Mouse (Mus musculus): ENCODE results near the gene Rapgef2.
A peak's percentile ranks its signal among the peaks of the same experiment; 100 is the strongest.

Rapgef2 gene

DNA sequence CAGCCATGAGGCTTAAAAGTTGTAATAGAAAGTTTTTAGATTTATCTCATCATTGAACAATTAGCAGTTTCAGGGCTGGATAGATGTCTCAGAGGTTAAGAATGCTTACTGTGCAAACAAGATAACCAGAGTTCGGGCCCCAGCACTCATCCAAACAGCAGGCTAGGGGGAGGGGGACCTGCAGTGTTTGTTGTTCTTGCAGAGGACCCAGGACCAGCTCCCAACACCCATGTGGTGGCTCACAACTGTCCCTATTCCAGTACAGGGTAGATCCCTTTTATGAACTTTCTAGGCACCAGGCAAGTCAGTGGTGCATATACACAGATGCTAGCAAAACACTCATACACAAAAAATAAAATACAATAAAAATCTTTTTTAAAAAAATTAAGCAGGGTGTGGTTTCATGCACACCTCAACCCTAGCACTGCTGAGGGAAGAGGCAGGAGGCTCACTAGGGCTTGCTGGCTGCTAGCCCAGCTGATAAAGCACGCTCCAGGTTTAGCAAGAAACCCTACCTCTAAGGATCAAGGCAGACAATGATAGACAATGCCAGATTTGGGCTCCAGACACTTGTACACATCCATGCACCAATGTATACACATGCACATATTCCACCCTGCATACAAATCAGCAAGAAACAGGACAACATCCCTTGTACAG is 118.0 kb downstream of the Rapgef2 start:
- no peak for DNase-seq (ENCODE audit: low spot score in 2 of 2)

GRCm38 (mm10) chr3:79167586-79167985 is 118.7 kb downstream of the Rapgef2 start:
- DNase-seq (ENCODE audit: low spot score in 2 of 2): no peak

DNA sequence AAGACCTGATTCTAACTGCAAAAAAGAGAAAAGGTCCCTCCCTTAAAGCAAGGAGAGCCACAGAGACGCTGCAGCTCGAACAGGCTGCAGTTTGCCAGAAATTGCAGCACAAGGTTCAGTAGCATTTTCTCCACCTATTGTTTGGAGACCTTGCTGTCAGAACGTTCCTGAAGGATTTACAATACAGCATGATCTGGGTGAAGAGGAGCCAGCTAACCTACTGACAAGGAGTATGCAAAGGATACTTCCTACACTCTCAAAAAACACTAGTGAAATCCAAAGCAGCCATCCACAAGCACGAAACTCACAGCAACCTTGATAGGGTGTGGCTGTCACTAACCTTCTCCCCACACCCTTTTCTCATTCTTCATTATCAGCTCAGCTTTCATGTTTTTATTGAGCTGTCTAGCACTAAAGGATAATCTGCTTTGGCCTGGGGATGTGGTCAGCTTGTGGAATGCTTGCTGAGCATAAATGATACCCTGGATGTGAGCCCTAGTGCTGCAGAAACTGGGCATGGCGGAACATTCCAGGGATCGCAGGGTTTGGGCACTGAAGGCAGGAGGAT is 124.4 kb downstream of the Rapgef2 start:
- no peak for DNase-seq (ENCODE audit: low spot score in 2 of 2)

GRCm38 (mm10) chr3:79161093-79161723 is 125.1 kb downstream of the Rapgef2 start:
- no peak for DNase-seq (ENCODE audit: low spot score in 2 of 2)

DNA sequence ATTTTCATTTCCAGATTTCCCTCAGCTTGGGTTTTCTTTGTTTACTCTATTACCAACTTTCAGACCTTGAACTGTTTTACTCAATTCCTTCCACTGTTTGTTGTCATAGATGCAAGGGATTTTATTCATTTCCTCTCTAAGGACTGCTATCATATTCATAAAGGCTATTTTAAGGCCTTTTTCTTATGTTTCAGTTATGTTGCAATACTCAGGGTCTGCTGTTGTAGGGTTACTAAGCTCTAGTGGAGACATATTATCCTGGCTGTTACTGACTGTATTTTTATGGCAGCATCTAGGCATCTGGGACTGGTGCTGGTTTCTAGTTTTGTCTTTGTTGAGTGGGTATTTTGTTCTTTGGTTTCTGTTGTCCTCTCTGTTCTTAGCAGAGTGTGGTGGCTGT is 128.1 kb downstream of the Rapgef2 start:
- DNase-seq (ENCODE audit: low spot score in 2 of 2): no peak

DNA sequence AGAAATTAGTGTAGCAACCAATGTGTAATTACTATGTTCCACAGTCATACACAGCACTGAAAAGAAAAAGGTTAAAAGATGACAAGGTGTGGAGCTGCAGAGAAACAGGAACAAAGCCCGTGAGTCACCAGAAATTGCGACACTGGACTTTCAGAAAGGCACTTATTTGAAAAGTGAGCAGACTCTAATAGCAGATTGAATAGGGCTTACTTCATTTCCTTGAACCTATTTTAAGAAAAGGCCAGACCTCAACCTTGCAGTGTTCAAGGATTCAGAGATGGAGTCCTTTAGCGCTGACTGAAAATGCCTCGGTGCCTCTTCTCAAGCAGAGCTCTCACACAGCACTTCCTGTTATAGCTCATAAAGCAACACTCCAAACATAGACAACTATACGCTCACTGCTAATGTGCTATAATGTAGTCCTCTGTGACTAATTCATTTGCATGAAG is 133.3 kb downstream of the Rapgef2 start:
- peak in 1 of 2 experiments; percentile 64 for DNase-seq (ENCODE audit: low spot score in 2 of 2)

DNA sequence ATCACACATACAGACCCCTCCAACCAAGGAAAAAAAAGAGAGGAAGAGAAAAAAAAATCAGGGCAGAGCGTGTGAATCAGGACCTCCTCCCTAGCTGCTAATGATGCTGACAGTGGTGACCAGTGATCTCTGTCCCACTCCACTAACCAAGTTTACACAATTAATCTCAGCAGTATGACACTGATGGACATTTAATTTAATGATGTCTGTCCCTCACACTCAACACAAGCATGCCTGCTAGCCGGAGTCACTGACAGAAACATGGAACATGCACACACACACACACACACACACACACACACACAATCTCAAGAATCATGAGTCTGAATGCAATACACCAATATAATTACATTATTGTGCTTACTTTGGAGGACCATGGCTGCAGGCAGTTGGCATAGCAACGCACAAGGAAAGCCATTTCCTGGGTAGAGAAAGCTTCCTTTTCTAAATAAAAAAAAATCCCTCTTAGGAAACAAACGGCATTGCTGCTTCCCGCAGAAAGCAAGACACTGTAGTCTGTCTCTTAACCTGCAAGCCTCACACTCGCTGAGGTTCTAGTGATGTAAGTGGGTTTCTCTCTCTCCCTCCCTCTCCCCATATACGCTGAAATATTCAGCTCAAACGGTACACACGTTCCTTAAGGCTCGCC is 140.8 kb downstream of the Rapgef2 start:
- no peak for DNase-seq (ENCODE audit: low spot score in 2 of 2)

- DNase-seq (ENCODE audit: low spot score in 2 of 2): no peak
These were observed 141.5 kb downstream of the Rapgef2 start for GRCm38 (mm10) chr3:79144672-79145406.

DNA sequence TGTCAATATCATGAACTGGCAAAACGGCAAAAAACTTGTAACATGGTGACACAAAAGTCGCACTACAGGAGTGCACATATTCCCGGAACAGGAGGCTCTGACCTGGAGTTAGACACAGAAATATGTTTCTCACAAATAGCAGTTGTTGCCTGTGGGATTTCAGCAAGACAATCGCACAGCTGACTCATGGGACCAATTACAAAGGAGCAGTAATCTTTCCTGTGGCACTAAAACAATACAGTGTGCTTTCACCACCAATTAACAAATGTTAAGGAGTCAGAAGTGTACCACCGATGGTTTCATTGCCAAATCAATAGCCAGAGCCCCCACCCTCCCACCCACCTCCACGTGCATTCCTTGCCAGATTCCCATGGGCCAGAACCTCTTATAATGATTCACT is 142.2 kb downstream of the Rapgef2 start:
- DNase-seq (ENCODE audit: low spot score in 2 of 2): no peak

- no peak for DNase-seq (ENCODE audit: low spot score in 2 of 2)
These were observed 147.1 kb downstream of the Rapgef2 start for GRCm38 (mm10) chr3:79139245-79139644.

DNA sequence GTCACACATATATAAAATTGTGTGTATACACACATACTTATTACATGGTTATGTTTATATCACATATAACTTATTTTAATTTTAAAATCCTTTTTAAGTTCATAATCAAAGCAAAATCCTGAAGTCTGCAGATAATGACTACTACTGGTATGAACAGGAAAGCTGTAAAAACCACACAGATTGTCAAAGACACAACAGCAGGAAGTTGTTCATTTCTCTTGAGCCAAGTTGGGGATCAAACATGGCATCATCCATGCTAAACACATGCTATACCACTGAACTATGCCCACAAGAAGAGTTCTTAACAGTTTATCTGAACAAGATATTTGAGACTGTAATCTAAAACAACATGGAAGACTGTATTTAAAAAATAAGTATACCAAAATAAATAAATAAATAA is 147.7 kb downstream of the Rapgef2 start:
- no peak for DNase-seq (ENCODE audit: low spot score in 2 of 2)

DNA sequence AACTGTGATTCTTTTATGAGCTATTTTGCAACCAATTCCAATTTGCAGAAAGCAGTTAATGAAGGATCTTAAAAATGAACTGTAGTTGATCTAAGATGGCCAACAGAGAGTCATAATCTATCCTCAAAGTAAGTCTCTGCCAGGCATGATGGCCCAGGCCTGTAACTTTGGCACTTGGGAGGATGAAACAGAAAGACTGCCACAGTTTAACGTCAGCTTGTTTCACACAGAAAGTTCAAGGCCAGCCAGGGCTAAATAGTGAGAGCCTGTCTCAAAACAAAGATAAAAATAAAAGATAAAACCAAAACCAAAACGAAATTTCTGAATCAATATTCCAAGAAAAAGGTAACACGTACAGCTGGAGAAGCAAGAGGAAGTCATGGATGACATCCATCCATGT is 155.3 kb downstream of the Rapgef2 start:
- no peak for DNase-seq (ENCODE audit: low spot score in 2 of 2)

- no peak for DNase-seq (ENCODE audit: low spot score in 2 of 2)
These were observed 157.2 kb downstream of the Rapgef2 start for GRCm38 (mm10) chr3:79129044-79129600.

DNA sequence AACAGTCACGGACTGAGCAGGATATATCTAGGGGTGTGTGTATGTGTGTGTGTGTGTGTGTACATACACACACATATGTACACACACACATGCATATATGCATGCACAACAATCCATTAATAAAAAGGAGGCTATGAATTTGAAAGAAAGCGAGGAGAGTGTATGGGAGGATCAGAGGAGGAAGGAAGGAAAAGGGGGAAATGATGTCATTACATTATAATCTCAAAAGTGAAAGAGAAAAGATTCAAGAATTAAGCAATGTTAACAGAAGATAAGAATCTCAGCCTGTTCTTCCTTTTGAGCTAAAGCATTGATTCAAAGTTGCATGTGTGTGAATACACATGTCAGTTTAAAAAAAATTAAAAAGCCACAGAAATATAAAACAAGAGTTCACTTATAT is 158.5 kb downstream of the Rapgef2 start:
- DNase-seq (ENCODE audit: low spot score in 2 of 2): no peak

GRCm38 (mm10) chr3:79126857-79127256 is 159.5 kb downstream of the Rapgef2 start:
- DNase-seq (ENCODE audit: low spot score in 2 of 2): no peak

DNA sequence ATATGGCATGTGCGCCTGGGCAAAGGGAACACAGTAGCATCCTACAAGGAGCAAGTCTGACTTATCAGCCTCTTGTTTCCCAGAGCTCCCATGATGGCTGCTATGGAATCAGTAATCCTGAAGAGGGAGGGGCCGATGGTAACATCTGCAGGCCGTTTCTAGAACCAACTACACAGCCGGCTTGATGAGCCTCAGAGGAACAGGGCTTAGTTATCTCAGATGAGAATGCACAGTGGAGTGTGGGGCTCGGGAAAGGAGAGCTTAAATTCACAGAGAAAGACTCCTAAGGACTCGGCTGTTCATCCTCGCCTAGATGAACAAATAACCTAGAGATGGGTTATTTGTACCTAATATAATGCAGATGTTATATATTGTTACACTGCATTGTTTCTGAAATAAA is 164.9 kb downstream of the Rapgef2 start:
- DNase-seq (ENCODE audit: low spot score in 2 of 2): no peak

DNA sequence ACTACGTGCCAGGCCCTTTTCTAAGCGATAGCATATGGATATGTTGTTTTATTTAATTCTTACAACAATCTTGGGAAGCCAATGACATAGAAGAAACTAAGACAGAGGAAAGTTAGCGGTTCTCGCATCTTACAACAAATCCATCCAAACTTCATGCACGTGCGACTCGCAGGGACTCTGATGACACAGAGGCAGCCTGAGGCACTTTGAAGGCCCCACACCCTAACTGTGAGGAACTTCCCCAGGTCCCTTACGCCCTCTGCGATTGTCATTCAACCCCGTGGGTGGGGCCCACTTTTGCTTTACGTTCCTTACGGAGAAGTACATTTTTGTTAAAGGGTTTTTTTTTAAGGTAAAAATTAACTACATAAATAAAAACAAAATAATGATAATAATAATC is 166.3 kb downstream of the Rapgef2 start:
- DNase-seq (ENCODE audit: low spot score in 2 of 2): no peak

DNA sequence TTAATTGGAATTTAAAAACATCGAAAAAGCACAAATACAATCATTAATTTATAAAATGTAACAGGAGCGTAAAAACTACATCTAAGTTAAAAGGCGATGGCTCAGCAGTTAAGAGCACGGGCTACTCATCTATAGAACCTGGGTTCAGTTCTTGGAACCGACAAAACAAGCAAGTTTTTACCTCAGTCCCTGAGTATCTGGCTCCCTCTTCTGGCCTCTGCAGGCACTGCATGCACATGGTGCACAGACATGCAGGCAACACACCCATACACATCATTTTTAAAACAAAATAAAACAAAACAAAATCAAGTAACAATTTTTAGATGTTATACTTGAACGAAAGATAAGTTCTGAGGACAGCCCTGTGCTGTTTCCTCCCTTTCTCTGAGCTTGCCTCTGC is 176.2 kb downstream of the Rapgef2 start:
- no peak for DNase-seq (ENCODE audit: low spot score in 2 of 2)

GRCm38 (mm10) chr3:79108246-79108645 is 178.1 kb downstream of the Rapgef2 start:
- DNase-seq (ENCODE audit: low spot score in 2 of 2): no peak

DNA sequence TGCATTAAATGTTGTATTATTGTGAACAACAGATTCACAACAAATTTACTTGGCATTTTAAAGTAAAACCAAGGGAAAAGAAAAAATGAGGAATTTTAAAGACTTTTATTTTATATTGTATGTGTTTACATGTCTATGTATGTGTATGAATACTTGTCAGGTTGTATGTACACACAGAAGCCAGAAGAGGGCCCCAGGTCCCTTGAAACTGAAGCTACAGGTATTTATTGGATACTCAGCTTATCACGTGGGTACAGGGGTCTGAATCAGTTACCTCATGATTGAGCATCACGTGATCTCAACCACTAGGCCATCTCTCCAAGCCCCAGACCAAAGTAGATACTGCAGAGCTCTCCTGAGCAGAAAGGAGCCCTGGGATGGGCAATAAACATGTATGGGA is 180.0 kb downstream of the Rapgef2 start:
- DNase-seq (ENCODE audit: low spot score in 2 of 2): no peak

- no peak for DNase-seq (ENCODE audit: low spot score in 2 of 2)
These were observed 182.7 kb downstream of the Rapgef2 start for GRCm38 (mm10) chr3:79103604-79104003.

DNA sequence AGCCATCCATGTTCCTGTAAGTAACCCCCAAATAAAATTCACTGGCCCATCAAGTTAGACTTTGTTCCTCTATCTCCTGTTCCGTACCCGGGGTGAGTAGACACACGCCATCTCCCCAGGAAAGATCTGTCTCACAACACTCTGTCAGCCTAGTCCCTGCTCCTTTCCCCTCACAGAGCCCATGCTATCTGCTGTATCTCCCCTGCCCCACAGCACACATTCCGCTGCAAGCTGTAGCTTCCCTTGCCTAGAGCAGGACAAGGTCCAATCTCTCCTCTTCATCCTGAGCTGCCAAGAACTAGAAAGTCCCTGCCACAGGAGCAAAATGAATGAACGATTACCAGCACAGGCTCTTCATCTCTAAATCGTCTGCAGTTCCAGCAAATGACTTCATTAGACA is 184.6 kb downstream of the Rapgef2 start:
- DNase-seq (ENCODE audit: low spot score in 2 of 2): no peak

Data from urinary bladder, adult 18-20 months (tissue).